Mouse (Mus musculus) kidney, embryonic 15.5 days (tissue): ENCODE data around the gene Apopt1. TPM values are rescaled to one million over a fixed set of nuclear protein-coding genes. Genes with fewer than 3 reads are reported as not detected.

Experiments
- ATAC-seq: fragments of 200-750 bp; cut with Nextera tagmentation; replicated peaks from 2 replicates; pipeline ENCODE4 v1.8.0; 2017; ENCODE audit warnings: moderate TSS enrichment; ENCODE audit not compliant: low FRiP score
- H3K27ac ChIP-seq: fragments of 300-500 bp; sonication (generic); 2 replicates; pipeline ENCODE4 v1.5.1; 2015; ENCODE audit warnings: mild to moderate bottlenecking, inconsistent platforms
- H3K27me3 ChIP-seq: fragments of 300-500 bp; sonication (generic); 2 replicates; pipeline ENCODE4 v1.6.1; 2015; ENCODE audit warnings: inconsistent platforms
- H3K36me3 ChIP-seq: fragments of 300-500 bp; sonication (generic); 2 replicates; pipeline ENCODE4 v1.6.1; 2015; ENCODE audit warnings: inconsistent platforms
- H3K4me1 ChIP-seq: fragments of 300-500 bp; sonication (generic); 2 replicates; pipeline ENCODE4 v1.6.1; 2015; ENCODE audit warnings: inconsistent platforms
- H3K4me2 ChIP-seq: fragments of 300-500 bp; sonication (generic); 2 replicates; pipeline ENCODE4 v1.6.1; 2015; ENCODE audit warnings: moderate library complexity, mild to moderate bottlenecking, inconsistent platforms
- H3K4me3 ChIP-seq: fragments of 300-500 bp; sonication (generic); replicated peaks from 2 replicates; pipeline ENCODE4 v1.5.1; 2015; ENCODE audit warnings: mild to moderate bottlenecking, inconsistent platforms
- H3K9ac ChIP-seq: fragments of 300-500 bp; sonication (generic); 2 replicates; pipeline ENCODE4 v1.6.1; 2015; ENCODE audit warnings: mild to moderate bottlenecking, inconsistent platforms
- H3K9me3 ChIP-seq: fragments of 300-500 bp; sonication (generic); replicated peaks from 2 replicates; pipeline ENCODE4 v1.6.1; 2016; ENCODE audit warnings: inconsistent platforms
- WGBS: fragments of 180-500 bp; shearing (Covaris S2); methylation state at CpG from one replicate; pipeline ENCODE4 v1.1.7; 2015; ENCODE audit warnings: mixed read lengths; 5-methylcytosine and 5-hydroxymethylcytosine counted together
- polyA plus RNA-seq: library from polyadenylated mRNA; unstranded; fragments of >200 nt; fragmentation: Nextera tagmentation; extraction: Ambion mirVana; gene quantifications from 2 replicates; pipeline ENCODE4 v1.2.1, GENCODE M21; 2015

Gene Apopt1
- polyA plus RNA-seq, 1 experiment from 2014 or later, result 57.4 TPM

- no peaks in the 10 kb centered on the region for H3K9me3 ChIP-seq
- WGBS, result 78% methylated on average over 5 of the region's 5 CpGs
- H3K36me3 ChIP-seq, result peaks cover 39% of the 10 kb centered on the region
- H3K9ac ChIP-seq, result no peak overlapping the region
- H3K27ac ChIP-seq, result no peak overlapping the region
- H3K4me3 ChIP-seq, result no peak overlapping the region
- no peaks in the 10 kb centered on the region for H3K27me3 ChIP-seq
- H3K4me1 ChIP-seq, result peaks cover 20% of the 10 kb centered on the region
- H3K4me2 ChIP-seq, result no peak overlapping the region
- ATAC-seq, result no peak
Measured at GRCm38 (mm10) chr12:111682003-111682402, 31.1 kb upstream of the Apopt1 start.

GRCm38 (mm10) chr12:111682806-111683205 is 30.3 kb upstream of the Apopt1 start:
- 65% methylated on average over 5 of the region's 5 CpGs for WGBS
- Histone ChIP-seq H3K27me3 (no peaks in the 10 kb centered on the region), H3K4me1 (peaks cover 22% of the 10 kb centered on the region), H3K9me3 (no peaks in the 10 kb centered on the region), H3K4me3 (no peak overlapping the region), H3K27ac (no peak overlapping the region), H3K4me2 (no peak overlapping the region), H3K9ac (no peak overlapping the region), H3K36me3 (peaks cover 39% of the 10 kb centered on the region)
- no peak for ATAC-seq

GRCm38 (mm10) chr12:111686390-111686789 is 26.7 kb upstream of the Apopt1 start:
- Histone ChIP-seq H3K36me3 (peaks cover 26% of the 10 kb centered on the region), H3K9me3 (no peaks in the 10 kb centered on the region), H3K9ac (no peak overlapping the region), H3K4me3 (no peak overlapping the region), H3K4me1 (peaks cover 24% of the 10 kb centered on the region), H3K27me3 (no peaks in the 10 kb centered on the region), H3K27ac (no peak overlapping the region), H3K4me2 (no peak overlapping the region)
- WGBS, result 83% methylated on average over 4 of the region's 4 CpGs
- ATAC-seq, result no peak

DNA sequence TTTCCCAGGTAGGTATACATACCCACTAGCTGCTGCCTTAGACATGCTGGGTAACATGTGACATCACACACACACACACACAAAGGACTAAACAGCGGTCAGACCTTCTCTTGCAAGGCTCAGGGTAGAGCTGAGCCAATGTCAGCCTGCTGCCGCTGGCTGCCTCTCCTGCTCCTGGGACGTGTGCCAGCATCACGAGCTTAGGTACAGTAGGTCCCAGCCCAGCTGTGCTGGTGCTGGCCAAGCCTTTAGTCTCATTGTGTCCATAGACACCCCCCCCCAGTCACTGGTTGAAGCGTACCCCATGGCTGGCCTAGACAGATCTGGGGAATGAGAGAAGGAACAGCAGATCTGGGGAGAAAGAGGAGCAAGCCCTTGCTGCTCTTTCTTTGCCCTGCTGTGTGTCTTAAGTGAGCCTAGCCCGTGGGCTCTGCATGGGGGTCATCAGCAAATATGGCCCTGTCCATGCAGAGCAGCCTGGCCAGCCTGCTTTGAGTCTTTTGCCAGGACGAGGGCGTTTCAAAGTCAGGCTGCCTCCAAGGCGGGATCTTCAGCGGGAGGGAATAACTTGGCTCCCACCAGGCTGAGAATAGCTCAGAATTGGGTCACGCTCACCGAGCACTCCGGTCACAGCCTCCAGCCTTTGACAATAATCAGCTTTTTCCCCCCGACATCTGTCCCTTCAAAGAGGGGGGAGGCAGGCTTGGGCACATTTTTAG is 25.6 kb upstream of the Apopt1 start:
- H3K4me1 ChIP-seq, result peaks cover 34% of the 10 kb centered on the region
- H3K27ac ChIP-seq, result peak overlapping the region; percentile 41
- ATAC-seq, result no peak
- no peaks in the 10 kb centered on the region for H3K27me3 ChIP-seq
- WGBS, result 29% methylated on average over 14 of the region's 14 CpGs
- no peaks in the 10 kb centered on the region for H3K9me3 ChIP-seq
- H3K4me3 ChIP-seq, result no peak overlapping the region
- no peak overlapping the region for H3K4me2 ChIP-seq
- H3K36me3 ChIP-seq, result peaks cover 15% of the 10 kb centered on the region
- no peak overlapping the region for H3K9ac ChIP-seq

GRCm38 (mm10) chr12:111688069-111688428 is 25.0 kb upstream of the Apopt1 start:
- Histone ChIP-seq H3K4me1 (peaks cover 40% of the 10 kb centered on the region), H3K27me3 (no peaks in the 10 kb centered on the region), H3K36me3 (peaks cover 9% of the 10 kb centered on the region; the same call in 1 of the 2 replicates), H3K4me2 (no peak overlapping the region), H3K9ac (no peak overlapping the region), H3K9me3 (no peaks in the 10 kb centered on the region), H3K4me3 (no peak overlapping the region), H3K27ac (peak overlapping the region; percentile 41; the same call in 1 of the 2 replicates)
- 30% methylated on average over 2 of the region's 2 CpGs for WGBS
- no peak for ATAC-seq

GRCm38 (mm10) chr12:111689426-111689825 is 23.6 kb upstream of the Apopt1 start:
- Histone ChIP-seq H3K9me3 (no peaks in the 10 kb centered on the region), H3K4me2 (no peak overlapping the region), H3K27ac (no peak overlapping the region), H3K27me3 (no peaks in the 10 kb centered on the region), H3K4me3 (no peak overlapping the region), H3K36me3 (no peaks in the 10 kb centered on the region), H3K9ac (no peak overlapping the region), H3K4me1 (peaks cover 53% of the 10 kb centered on the region)
- 79% methylated on average over 11 of the region's 11 CpGs for WGBS
- no peak for ATAC-seq

GRCm38 (mm10) chr12:111691346-111691872 is 21.7 kb upstream of the Apopt1 start:
- 15% methylated on average over 5 of the region's 5 CpGs for WGBS
- Histone ChIP-seq H3K9ac (no peak overlapping the region), H3K27ac (peak overlapping the region; percentile 34)

GRCm38 (mm10) chr12:111692899-111693298 is 20.2 kb upstream of the Apopt1 start:
- Histone ChIP-seq H3K4me2 (no peak overlapping the region), H3K9ac (no peak overlapping the region), H3K4me3 (no peak overlapping the region), H3K27me3 (no peaks in the 10 kb centered on the region), H3K9me3 (no peaks in the 10 kb centered on the region), H3K27ac (peak overlapping the region; percentile 71), H3K4me1 (peaks cover 55% of the 10 kb centered on the region), H3K36me3 (no peaks in the 10 kb centered on the region)
- WGBS, result 76% methylated on average over 5 of the region's 5 CpGs
- ATAC-seq, result no peak

More at GRCm38 (mm10) chr12:111691346-111691872, 21.7 kb upstream of the Apopt1 start:
- H3K4me2 ChIP-seq, result no peak overlapping the region
- H3K4me3 ChIP-seq, result no peak overlapping the region
- H3K36me3 ChIP-seq, result no peaks in the 10 kb centered on the region
- ATAC-seq, result no peak
- H3K27me3 ChIP-seq, result no peaks in the 10 kb centered on the region
- H3K9me3 ChIP-seq, result no peaks in the 10 kb centered on the region
- H3K4me1 ChIP-seq, result peaks cover 64% of the 10 kb centered on the region

GRCm38 (mm10) chr12:111693341-111694270 is 19.5 kb upstream of the Apopt1 start:
- Histone ChIP-seq H3K36me3 (no peaks in the 10 kb centered on the region), H3K9me3 (no peaks in the 10 kb centered on the region), H3K9ac (peak overlapping the region; percentile 21; the same call in 1 of the 2 replicates), H3K27ac (peak overlapping the region; percentile 71), H3K4me2 (peak overlapping the region; percentile 37), H3K4me3 (no peak overlapping the region), H3K27me3 (no peaks in the 10 kb centered on the region), H3K4me1 (peaks cover 50% of the 10 kb centered on the region)
- WGBS, result 31% methylated on average over 18 of the region's 18 CpGs
- peak; percentile 68 for ATAC-seq

GRCm38 (mm10) chr12:111694271-111694781 is 18.7 kb upstream of the Apopt1 start:
- peak; percentile 12; the same call in 1 of the 2 replicates for ATAC-seq
- H3K27ac ChIP-seq, result peak overlapping the region; percentile 71
- H3K4me2 ChIP-seq, result peak overlapping the region; percentile 37
- no peaks in the 10 kb centered on the region for H3K9me3 ChIP-seq
- WGBS, result 13% methylated on average over 12 of the region's 12 CpGs
- H3K36me3 ChIP-seq, result no peaks in the 10 kb centered on the region
- H3K9ac ChIP-seq, result peak overlapping the region; percentile 21; the same call in 1 of the 2 replicates
- no peak overlapping the region for H3K4me3 ChIP-seq
- peaks cover 50% of the 10 kb centered on the region for H3K4me1 ChIP-seq
- H3K27me3 ChIP-seq, result no peaks in the 10 kb centered on the region

GRCm38 (mm10) chr12:111694880-111695804 is 17.9 kb upstream of the Apopt1 start:
- H3K9me3 ChIP-seq, result no peaks in the 10 kb centered on the region
- ATAC-seq, result no peak
- no peak overlapping the region for H3K9ac ChIP-seq
- H3K36me3 ChIP-seq, result no peaks in the 10 kb centered on the region
- H3K27me3 ChIP-seq, result no peaks in the 10 kb centered on the region
- peak overlapping the region; percentile 71 for H3K27ac ChIP-seq
- peaks cover 47% of the 10 kb centered on the region for H3K4me1 ChIP-seq
- 59% methylated on average over 13 of the region's 13 CpGs for WGBS
- no peak overlapping the region for H3K4me3 ChIP-seq
- H3K4me2 ChIP-seq, result 0 out of 2 replicates have a peak overlapping the region, but pooled peaks have one; percentile 37
